Mouse (Mus musculus): ENCODE data around the gene Abtb2. TPM values are rescaled to one million over a fixed set of nuclear protein-coding genes. Genes with fewer than 3 reads are reported as not detected.

Abtb2 gene
- total and polyA plus RNA-seq, 3 experiments, result 0.12 to 0.13 TPM; not detected in 1

DNA sequence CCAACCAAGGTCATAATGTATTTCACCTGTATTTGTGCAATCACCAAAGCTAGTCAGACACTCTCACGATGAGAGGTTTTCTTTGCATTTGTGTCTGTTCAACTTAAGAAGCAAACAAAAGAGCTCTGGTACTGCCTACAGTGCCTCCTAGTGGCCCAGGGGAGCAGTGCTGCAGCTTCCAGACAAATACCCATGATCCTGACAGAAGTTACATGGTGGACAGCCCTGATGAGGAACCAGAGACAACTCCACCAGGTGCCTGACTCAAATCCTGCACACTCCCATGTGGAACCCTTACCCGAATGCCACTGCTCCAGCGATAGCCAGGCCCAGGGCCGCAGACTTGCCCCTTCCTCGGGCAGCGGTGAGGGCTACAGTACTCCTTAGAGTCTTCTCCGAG, 177.9 kb downstream of the Abtb2 start:
- Histone ChIP-seq H3K4me3 (ENCODE audit: control insufficient read depth in 1 of 2, insufficient read depth in 1 of 2, low read depth in 2 of 2, low read length in 2 of 2) (no peak overlapping the region), H3K4me1 (ENCODE audit: control insufficient read depth in 1 of 2, insufficient read depth in 2 of 2, low read length in 2 of 2) (no peaks in the 10 kb centered on the region; a peak in 2 of 4 replicates), H3K27ac (ENCODE audit: control insufficient read depth, low read depth, low read length) (no peak overlapping the region), H3K27me3 (ENCODE audit: control insufficient read depth in 1 of 2, insufficient read depth in 2 of 2, low read length in 2 of 2) (no peaks in the 10 kb centered on the region), H3K36me3 (ENCODE audit: control insufficient read depth in 1 of 2, insufficient read depth in 2 of 2, low read length in 2 of 2) (peaks cover 4 to 20% of the 10 kb centered on the region in 2 experiments; a peak in 3 of 4 replicates), H3K9ac (ENCODE audit: control insufficient read depth, low read depth, low read length, poor library complexity, severe bottlenecking) (no peak overlapping the region), H3K9me3 (replicated peaks; ENCODE audit: insufficient read depth, low read length) (no peaks in the 10 kb centered on the region), H3K79me2 (ENCODE audit: control insufficient read depth, insufficient read depth, low read length, poor library complexity) (no peaks in the 10 kb centered on the region)
- peak; percentile 81 to 96 (median 82) for TF ChIP-seq CTCF (IDR thresholded peaks at IDR 0.05 in 2 of 3, conservative IDR thresholded peaks at IDR 0.05 in 1 of 3; ENCODE audit: control insufficient read depth in 1 of 3, insufficient read depth in 1 of 3, low read depth in 2 of 3, low read length in 3 of 3, poor library complexity in 1 of 3, severe bottlenecking in 1 of 3)
- peak; percentile 70 for TF ChIP-seq SMC3 (IDR thresholded peaks at IDR 0.05; ENCODE audit: low read depth, low read length)
- 0 out of 2 replicates have a peak, but pooled peaks have one; percentile 10 for TF ChIP-seq BHLHE40 (IDR thresholded peaks at IDR 0.05; ENCODE audit: borderline replicate concordance, low read depth, low read length)
- peak; percentile 52 for TF ChIP-seq RAD21 (IDR thresholded peaks at IDR 0.05; ENCODE audit: low read depth, low read length)
- no peak for TF ChIP-seq MEF2A (IDR thresholded peaks at IDR 0.05; ENCODE audit: extremely low read depth, insufficient replicate concordance, low read depth, low read length, poor library complexity, severe bottlenecking)
- peak; percentile 75 for DNase-seq (ENCODE audit: low read depth, low spot score)

DNA sequence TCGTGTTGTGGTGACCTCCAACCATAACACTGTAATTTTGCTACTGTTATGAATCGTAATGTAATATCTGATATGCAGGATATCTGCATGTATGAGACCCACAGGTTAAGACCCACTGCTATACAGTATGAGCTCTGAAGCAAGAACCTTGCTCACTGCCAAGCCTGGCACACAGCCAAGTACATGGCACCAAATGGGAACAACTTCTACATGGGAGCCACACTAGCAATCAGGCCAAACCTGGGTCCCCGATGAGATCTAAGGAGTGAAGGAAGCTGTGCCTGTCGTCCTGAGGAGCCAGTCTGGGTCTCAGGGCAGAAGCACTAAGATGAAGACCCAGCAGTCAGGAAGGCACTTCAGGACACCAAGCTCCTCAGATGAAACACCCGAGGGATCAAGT, 179.4 kb downstream of the Abtb2 start:
- no peak for DNase-seq (ENCODE audit: low read depth, low spot score)
- TF ChIP-seq POLR2A (IDR thresholded peaks at IDR 0.05; ENCODE audit: control insufficient read depth in 1 of 2, insufficient read depth in 1 of 2, low read depth in 1 of 2, low read length in 2 of 2, poor library complexity in 1 of 2) (no peak), TBP (IDR thresholded peaks at IDR 0.05; ENCODE audit: low read depth, low read length) (no peak)
- H3K27me3 ChIP-seq (ENCODE audit: control insufficient read depth in 1 of 2, insufficient read depth in 2 of 2, low read length in 2 of 2), result no peaks in the 10 kb centered on the region
- H3K9me3 ChIP-seq (replicated peaks; ENCODE audit: insufficient read depth, low read length), result no peaks in the 10 kb centered on the region
- H3K4me1 ChIP-seq (ENCODE audit: control insufficient read depth in 1 of 2, insufficient read depth in 2 of 2, low read length in 2 of 2), result no peaks in the 10 kb centered on the region; a peak in 2 of 4 replicates
- H3K4me3 ChIP-seq (ENCODE audit: control insufficient read depth in 1 of 2, insufficient read depth in 1 of 2, low read depth in 2 of 2, low read length in 2 of 2), result no peak overlapping the region
- H3K79me2 ChIP-seq (ENCODE audit: control insufficient read depth, insufficient read depth, low read length, poor library complexity), result no peaks in the 10 kb centered on the region
- no peak overlapping the region for H3K27ac ChIP-seq (ENCODE audit: control insufficient read depth, low read depth, low read length)
- H3K36me3 ChIP-seq (ENCODE audit: control insufficient read depth in 1 of 2, insufficient read depth in 2 of 2, low read length in 2 of 2), result peaks cover 4 to 19% of the 10 kb centered on the region in 2 experiments; a peak in 3 of 4 replicates
- no peak overlapping the region for H3K9ac ChIP-seq (ENCODE audit: control insufficient read depth, low read depth, low read length, poor library complexity, severe bottlenecking)

DNA sequence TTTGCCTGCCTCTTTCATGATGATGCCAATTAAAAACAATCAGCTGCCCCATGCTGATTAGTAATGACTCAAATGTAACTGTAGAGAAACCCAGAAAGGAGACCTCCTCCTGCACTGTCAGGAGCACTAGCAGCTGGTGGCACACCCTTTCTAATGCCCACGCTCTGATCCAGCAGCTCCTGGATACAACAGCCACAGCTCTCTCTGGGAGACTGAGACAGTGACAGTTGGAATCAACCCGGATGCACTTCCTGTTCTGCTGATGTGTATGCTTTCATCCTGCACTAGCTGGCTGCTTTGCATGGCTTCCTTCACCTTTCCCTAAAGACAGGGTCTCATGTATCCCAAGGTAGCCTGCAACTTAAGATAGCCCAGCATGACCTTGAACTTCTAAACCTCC, 180.0 kb downstream of the Abtb2 start:
- TF ChIP-seq MAZ (IDR thresholded peaks at IDR 0.05; ENCODE audit: low read depth, low read length) (no peak), MAFK (IDR thresholded peaks at IDR 0.05; ENCODE audit: borderline replicate concordance, low read depth, low read length) (no peak), ETS1 (IDR thresholded peaks at IDR 0.05; ENCODE audit: low read depth, low read length) (no peak), ELF1 (IDR thresholded peaks at IDR 0.05; ENCODE audit: low read depth, low read length) (no peak), MXI1 (IDR thresholded peaks at IDR 0.05; ENCODE audit: low read depth, low read length) (no peak), CTCF (IDR thresholded peaks at IDR 0.05 in 2 of 3, conservative IDR thresholded peaks at IDR 0.05 in 1 of 3; ENCODE audit: control insufficient read depth in 1 of 3, insufficient read depth in 1 of 3, low read depth in 2 of 3, low read length in 3 of 3, poor library complexity in 1 of 3, severe bottlenecking in 1 of 3) (no peak), UBTF (IDR thresholded peaks at IDR 0.05; ENCODE audit: borderline replicate concordance, insufficient read depth, low read depth, low read length) (no peak), JUND (IDR thresholded peaks at IDR 0.05; ENCODE audit: low read depth, low read length) (no peak), MYB (IDR thresholded peaks at IDR 0.05; ENCODE audit: low read depth, low read length) (no peak), TCF12 (IDR thresholded peaks at IDR 0.05; ENCODE audit: low read depth, low read length) (no peak), MEF2A (IDR thresholded peaks at IDR 0.05; ENCODE audit: extremely low read depth, insufficient replicate concordance, low read depth, low read length, poor library complexity, severe bottlenecking) (no peak), EP300 (IDR thresholded peaks at IDR 0.05; ENCODE audit: low read depth in 1 of 2, low read length in 2 of 2) (no peak), SIN3A (IDR thresholded peaks at IDR 0.05; ENCODE audit: low read length) (no peak), CHD2 (IDR thresholded peaks at IDR 0.05; ENCODE audit: low read length) (no peak), POLR2AphosphoS5 (IDR thresholded peaks at IDR 0.05; ENCODE audit: borderline replicate concordance, low read depth, low read length) (no peak)
- no peak for DNase-seq (ENCODE audit: low read depth, low spot score)
- H3K36me3 ChIP-seq (ENCODE audit: control insufficient read depth in 1 of 2, insufficient read depth in 2 of 2, low read length in 2 of 2), result peaks cover 4 to 21% of the 10 kb centered on the region in 2 experiments; a peak in 3 of 4 replicates

More for the DNA sequence above, 180.0 kb downstream of the Abtb2 start:
- H3K4me3 ChIP-seq (ENCODE audit: control insufficient read depth in 1 of 2, insufficient read depth in 1 of 2, low read depth in 2 of 2, low read length in 2 of 2), result no peak overlapping the region
- H3K27ac ChIP-seq (ENCODE audit: control insufficient read depth, low read depth, low read length), result no peak overlapping the region
- no peak overlapping the region for H3K9ac ChIP-seq (ENCODE audit: control insufficient read depth, low read depth, low read length, poor library complexity, severe bottlenecking)
- H3K4me1 ChIP-seq (ENCODE audit: control insufficient read depth in 1 of 2, insufficient read depth in 2 of 2, low read length in 2 of 2), result no peaks in the 10 kb centered on the region; a peak in 2 of 4 replicates
- H3K79me2 ChIP-seq (ENCODE audit: control insufficient read depth, insufficient read depth, low read length, poor library complexity), result no peaks in the 10 kb centered on the region
- H3K9me3 ChIP-seq (replicated peaks; ENCODE audit: insufficient read depth, low read length), result no peaks in the 10 kb centered on the region
- no peaks in the 10 kb centered on the region for H3K27me3 ChIP-seq (ENCODE audit: control insufficient read depth in 1 of 2, insufficient read depth in 2 of 2, low read length in 2 of 2)

All from MEL (cell line).